Mouse (Mus musculus) layer of hippocampus, postnatal 10 days (tissue): ENCODE data around the gene Smim24. TPM values are rescaled to one million over a fixed set of nuclear protein-coding genes. Genes with fewer than 3 reads are reported as not detected.

Experiments used
- DNase-seq, 2 experiments: peaks; one replicate each; pipeline ENCODE4 v3.0.0; 2021; ENCODE audit warnings: low spot score in 2 of 2
- total RNA-seq, 2 experiments: library from RNA; stranded (reverse); gene quantifications; 2 replicates each; pipeline ENCODE4 v1.2.3; 2021

Gene Smim24
- total RNA-seq, 2 experiments from 2014 or later: 2.6 to 3.0 TPM

DNA sequence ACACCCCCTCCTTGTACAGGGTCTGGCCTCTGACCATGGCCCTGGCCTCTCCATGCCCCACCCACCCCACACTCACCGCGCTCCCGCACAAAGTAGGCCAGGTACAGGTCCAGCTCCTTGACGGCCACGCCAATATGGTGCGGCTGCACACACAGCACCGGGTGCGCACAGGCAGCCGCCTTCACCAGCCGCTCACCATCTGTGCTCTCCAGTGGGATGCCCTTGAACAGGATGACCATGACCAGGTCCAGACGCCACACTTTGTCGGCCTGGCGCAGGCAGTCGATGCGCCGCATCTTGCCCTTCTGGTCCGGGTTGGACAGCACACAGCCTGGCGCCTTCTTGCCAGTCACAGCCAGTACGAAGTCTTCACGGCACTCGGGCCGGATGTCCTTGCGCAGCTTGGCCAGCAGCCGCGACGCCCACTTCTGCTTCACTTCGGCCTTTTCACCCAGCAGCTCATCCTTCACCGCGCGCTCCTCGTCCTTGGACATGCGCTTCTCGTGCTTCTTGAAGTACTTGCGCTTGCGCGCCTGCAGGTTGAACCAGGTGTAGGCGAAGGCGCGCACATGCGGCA is 27.4 kb downstream of the Smim24 start:
- DNase-seq: peak; percentile 10 to 18

DNA sequence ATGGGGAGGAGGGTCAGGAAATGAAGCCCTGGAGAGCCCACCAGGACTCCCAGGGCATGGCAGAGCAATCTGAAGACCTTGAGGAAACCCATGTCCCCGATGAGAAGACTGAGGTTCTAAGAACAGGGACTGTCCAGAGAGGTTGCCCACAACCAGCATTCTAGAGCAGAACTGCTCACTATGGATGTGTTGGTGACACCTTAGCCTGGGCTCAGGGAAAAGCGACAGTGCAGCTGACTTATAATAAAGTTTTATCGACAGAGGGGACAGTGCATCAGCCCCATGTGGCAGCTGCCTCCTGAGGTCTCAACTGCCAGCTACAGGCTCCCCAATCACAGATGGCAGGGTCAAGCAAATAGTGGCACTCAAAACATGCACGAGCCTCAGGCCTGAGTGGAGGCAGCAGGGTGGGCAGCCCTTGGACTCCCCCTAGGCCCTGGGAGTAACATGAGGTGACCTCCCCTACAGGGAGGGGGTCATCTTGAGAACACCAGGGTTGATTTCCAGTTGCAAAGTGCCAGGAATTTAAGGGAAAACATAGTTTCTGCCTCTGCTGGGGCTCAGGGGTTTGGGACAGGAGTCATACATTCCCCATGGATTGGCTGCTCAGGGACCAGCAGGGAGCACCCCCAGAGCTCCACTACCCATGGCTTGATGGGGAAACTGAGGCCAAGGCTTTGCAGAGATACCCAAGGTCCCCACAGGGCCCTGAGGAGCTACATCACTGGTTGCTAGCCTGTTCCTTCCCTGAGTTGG is 28.4 kb downstream of the Smim24 start:
- peak in 1 of 2 experiments; percentile 6 for DNase-seq

DNA sequence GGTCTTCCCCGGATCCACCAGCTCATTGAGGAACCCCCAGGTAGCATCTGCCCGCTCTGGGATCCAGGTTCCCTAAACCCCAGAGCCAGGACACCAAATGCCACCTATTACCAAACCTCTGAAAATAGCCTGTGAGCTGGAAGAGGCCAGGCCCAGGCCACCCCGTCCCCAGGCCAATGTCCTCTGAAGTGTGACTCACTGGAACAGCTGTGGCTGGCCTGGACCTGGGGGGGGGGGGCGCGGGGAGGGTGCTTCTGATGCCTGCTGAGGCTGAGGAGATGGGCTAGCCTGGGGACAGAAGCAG is 28.9 kb downstream of the Smim24 start:
- DNase-seq: no peak

DNA sequence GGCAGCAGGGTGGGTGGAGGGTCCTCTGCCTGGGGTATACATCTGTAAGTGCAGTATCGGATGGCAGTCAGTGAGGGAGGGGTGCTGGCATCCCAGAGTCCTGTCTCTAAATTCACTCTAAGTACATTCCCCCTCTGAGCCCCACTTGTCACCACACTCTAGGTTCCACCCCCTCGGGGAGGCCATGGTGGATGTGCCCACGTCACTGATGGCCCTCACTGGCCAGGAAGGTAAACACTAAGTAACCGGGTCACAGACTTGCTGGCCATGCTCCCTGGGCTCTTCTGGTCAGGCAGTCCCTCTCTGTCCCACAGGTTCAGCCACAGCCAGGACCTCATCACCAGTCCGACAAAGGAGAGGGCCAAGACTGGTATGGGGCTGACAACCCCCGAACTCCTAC is 29.3 kb downstream of the Smim24 start:
- DNase-seq: no peak

DNA sequence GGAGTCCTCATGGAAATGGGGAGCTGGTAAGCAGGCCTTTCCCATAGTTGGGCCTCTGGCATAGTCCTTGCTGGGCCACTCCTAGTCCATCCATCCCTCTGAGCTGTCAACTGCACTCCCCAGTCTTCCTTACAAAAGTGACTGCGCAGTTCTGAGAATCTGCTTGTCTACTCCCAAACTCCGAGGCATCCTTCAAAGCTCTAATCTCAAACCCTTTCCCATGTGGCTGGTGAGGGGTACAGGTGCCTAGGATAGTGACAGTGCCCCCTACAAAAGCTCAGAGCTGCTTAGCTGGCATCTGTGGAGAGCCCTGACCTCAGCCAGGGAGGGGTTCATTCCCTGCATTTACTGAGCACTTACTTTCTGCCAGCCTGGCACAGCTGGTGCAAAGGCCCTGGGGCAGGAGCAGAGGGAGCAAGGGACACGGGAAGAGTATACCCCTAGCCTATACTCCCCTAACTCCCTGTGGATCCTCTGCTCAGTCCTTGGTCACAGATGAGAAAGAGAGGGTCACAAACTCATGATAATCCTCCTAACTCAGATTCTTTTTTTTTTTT is 29.9 kb downstream of the Smim24 start:
- DNase-seq: peak in 1 of 2 experiments; percentile 10

DNA sequence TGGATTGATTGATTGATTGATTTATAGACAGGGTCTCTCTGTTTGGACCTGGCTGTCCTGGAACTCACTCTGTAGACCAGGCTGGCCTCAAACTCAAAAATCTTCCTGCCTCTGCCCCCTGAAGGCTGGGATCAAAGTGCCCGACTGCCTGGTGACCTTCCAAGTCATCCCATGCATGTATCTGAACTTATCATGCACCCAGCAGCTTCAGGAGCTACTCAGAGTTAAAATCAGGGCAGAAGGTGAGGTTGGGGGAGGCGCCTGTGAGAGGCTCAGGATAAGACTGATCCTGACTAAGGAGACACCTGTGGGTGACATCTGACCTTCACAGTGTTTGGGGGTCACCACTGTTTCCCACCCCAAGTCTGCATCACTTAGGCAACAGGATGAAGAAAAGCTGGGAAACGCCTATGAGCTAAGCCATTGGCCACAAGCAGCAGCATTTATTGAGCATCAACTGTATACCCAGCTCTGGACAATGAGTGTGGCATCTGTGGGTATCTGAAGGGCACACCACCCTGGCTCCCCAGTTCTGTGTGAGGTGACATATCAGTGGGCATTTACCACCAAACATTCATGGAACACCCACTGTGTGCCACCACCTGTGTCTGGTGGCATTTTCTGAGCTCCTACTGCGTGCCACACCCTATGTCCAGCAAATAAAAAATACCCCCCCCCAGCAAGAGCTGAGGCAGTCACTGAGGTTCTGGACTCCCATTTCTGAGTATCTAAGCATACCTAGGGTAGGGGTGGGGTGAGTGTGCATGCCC is 30.8 kb downstream of the Smim24 start:
- peak in 1 of 2 experiments; percentile 9 for DNase-seq

DNA sequence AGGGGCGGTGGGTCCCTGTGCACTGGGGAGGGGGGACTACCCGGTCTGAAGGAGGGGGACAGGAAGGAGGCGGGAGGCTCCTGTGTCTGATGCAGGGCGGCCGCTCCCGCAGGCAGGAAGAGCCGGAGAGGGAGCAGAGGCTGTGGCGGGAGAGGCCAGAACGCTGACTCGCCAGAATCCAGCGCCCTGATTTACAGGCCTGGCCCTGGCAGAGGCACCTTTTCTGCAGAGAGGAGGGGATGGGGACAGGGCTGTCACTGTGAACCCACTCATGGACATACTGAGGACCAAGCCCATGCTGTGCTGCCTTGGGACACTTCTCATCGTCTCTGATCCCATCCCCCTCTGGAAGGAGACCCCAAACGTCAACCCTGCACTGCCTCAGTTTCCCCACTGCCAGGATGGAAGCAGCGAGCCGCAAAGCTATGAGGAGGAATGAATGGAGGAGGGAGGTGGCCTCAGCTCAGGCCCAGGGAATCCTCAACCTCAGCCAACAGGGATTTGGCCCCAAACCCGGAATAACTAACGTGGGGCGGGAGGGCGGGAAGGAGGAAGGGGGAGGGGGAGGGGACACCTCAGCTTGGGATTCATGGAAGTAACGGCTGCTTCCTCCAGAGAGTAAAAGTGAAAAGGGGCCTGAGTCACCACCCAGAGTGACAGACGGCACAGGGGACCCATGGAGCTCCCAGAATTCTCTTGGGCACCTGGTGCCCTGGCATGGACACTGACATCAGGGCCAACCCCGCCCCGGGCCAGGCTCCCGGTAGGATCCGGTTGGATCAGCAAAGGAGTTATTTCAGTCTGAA is 31.6 kb downstream of the Smim24 start:
- peak; percentile 27 to 53 for DNase-seq

DNA sequence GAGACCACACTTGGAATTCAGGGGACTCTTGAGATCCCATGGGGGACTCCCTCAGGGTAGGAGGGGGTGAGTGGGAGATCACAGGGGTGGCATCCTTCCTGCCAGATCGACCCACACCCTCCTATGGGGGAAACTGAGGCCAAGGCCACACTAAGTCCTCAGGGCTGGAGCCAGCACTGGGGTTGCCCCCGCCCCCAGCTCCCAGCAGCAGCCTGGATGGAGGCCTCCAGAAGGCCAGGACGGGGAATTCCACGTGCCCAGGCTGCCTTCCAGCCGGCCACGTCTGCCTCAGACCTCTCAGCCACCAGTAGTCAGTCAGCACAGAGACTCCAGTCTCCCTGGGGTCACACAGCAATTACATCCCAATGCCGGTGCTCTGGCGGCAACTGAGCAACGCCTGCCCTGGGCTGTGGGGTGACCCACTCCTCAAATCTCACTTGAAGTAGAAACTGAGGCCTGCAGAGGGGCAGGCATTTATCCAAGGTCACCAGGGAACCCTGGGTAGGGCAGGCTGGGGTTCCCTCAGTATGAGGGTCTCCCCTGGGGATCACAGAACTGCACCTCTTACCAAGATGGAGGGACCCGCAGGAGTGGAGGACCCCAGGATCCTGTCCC is 32.5 kb downstream of the Smim24 start:
- DNase-seq: peak; percentile 24 to 48

DNA sequence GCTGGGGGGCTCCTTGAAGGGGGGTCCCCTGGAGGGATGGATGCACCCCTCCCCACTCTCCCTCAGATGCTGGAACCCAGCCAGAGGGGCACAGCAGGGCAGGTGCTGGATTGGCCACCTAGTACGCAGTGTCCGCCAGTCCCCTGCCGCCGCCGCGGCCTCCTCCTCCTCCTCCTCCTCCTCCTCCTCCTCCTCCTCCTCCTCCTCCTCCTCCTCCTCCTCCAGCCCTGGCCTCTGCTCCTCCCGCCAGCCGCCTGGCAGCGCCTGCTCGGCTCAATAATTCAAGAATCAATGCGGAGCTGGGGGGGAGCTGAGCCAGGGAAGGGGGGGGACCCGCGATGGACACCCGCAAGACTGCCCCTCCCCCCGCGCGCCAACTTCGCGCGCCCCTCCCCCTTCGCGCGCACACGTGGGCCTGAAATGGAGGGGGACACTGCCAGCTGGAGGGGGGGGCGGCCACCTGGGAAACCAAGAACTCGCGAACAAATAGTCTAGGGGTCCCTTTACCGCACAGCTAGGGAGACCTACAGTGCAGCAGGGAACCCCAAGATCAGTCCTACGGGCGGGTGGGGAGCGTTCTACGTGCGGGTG is 33.3 kb downstream of the Smim24 start:
- peak; percentile 40 to 50 for DNase-seq

DNA sequence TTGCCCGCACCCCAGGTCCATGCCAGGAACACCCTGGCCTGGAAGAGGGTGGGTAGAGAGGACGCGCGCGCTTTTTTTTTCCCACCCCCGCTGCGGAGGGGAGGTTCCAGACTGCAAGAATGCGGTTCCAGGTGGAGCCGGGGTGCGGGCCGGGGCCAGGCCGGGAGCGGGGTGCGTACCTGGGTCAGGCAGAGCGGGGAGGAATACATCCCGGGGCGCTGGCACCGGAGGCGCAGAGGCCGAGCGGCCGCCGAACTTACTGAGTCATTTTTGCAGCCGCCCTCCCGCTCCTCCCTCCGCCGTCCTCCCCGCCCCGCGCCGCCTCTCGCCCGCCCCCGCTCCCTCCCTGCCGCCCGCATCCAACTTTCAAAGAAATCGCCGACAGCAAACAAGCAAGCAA is 34.0 kb downstream of the Smim24 start:
- peak; percentile 52 to 64 for DNase-seq

DNA sequence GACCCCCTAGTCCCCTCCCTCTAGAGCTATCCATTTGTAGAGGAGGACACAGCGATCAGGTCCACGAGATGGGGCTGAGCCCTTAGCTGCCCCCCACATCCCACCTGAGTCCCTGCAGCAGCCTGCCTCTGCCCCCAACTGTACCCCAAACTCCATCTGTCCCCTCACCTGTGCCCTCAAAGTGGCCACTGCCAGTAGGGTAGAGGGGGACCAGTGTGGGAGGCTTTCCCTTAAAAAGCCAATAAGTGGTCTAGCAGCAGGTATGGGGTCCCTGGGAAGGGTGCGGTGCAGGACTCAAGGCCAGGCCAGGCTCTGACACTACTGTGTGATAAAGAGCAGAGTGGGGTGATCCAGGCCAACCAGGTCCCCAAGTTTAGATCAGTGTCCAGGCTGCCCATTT is 34.5 kb downstream of the Smim24 start:
- DNase-seq: no peak

DNA sequence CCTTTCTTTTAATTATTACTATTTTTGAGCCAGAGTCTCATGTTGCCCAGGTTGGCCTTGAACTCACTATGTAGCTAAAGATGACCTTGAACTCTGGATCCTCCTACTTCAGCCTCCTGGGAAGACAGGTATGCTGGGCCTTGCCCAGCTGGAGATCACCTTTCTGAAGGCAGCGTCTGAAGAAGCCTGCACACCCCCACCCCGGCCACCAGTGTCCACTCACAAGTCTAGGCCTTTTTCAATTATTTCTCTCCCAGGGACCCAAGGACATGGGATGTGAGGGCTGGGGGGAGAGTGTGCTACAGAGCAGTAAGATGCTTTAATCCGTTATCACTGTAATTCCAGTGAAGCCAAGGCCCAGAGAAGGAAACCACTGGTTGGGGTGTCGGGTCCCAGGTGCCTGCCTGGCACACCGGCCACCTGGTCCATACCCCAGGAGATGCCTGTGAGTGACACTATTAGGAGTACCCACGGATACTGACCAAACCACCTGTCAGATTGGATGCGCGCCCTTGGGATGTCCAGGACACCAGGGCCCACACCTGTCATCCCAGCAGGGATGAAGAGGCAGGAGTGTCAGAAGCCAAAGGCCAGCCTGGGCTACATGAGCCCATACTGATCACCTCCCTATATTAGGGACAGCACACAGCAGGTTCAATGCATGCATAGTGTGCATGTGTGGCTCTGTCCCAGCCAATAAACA is 35.1 kb downstream of the Smim24 start:
- peak; percentile 6 to 28 for DNase-seq

DNA sequence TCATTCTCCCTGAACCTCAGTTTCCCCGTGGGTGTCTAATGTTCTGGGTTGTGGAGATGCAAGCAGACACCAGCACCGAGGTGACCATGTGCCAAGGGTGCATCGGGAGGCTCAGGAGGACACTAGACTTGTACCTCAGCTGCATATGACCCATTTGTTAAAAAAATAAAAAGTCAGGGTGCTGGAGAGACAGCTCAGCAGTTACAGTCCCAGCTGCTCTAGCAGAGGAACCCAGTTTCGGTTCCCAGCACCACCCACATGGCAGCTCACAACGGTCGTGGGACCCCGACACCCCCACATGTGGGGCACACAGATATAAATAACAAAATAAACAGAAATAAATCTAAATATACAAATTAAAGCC is 35.6 kb downstream of the Smim24 start:
- DNase-seq: peak in 1 of 2 experiments; percentile 14

DNA sequence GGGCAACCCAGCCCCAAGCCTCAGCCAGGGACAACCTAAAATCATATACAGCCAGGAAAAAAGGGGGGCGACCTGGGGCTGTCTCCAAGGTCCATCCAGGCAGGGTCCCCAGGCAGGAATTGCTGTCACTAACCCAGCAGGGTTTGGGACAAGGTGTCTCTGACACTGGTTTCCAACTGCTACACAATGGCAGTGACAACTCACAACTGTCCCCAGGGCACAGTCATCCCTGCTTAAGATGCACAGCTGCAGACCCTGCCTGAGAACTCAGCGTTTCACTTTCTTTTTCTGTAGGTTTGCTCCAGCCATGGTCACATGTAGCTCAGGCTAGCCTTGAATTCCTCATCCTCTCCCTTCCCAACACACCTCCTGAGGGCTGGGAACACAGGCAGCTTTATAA is 36.2 kb downstream of the Smim24 start:
- peak; percentile 5 to 23 for DNase-seq

DNA sequence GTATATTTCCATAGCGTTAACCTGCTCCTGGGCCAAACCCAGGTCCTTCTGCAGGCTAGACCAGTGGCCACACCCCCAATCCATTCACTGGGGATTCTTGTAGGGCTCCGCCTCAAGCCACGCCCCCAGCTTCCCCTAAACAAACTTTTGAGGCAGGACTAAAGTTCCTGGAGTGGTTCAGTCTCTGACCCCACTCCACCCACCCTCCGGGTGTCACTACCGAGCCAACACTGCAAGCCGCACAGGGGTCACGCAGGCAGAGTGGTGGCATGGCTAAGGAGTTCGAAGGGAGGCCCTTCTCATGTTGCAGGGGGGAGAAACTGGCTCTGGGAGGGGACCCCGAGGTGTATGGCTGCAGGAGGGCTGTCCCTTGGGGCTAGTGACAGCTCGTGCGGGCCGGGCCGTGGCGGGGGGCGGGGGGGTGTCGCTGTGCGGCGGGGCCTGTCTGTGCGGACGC is 36.8 kb downstream of the Smim24 start:
- DNase-seq: peak; percentile 54 to 70

DNA sequence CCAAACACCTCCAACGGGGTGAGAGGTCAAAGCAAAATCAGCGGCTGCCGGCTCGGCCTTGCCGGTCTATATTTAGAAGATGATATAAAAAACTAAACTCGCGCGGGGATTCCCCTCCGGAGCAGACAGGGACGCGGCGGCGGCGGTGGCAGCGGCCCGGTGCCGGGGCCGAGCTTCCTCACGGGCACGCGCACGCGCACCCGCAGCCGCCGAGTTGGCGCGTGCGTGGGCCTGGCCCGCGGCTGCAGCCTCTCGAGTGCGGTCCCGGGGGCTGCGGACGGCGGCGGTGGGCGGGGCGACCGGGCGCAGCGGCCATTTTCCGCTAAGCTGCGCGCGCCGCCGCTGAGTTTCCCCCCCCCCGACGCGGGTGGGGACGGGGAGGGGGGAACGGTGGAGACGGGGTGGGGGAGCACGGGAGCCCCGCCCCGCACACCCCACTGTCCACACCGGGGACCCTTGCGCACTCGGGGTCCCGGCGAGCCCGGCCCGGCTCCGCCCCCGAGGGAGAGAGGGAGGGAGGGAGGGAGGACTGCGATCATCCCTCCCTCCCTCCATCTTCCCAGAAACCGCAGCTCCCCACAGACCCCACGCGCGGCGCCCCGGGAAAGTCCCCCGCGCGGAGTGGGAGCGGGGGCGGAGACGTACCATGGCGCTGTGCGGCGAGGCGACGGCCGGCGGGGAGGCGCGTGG is 37.4 kb downstream of the Smim24 start:
- DNase-seq: peak; percentile 77 to 87

DNA sequence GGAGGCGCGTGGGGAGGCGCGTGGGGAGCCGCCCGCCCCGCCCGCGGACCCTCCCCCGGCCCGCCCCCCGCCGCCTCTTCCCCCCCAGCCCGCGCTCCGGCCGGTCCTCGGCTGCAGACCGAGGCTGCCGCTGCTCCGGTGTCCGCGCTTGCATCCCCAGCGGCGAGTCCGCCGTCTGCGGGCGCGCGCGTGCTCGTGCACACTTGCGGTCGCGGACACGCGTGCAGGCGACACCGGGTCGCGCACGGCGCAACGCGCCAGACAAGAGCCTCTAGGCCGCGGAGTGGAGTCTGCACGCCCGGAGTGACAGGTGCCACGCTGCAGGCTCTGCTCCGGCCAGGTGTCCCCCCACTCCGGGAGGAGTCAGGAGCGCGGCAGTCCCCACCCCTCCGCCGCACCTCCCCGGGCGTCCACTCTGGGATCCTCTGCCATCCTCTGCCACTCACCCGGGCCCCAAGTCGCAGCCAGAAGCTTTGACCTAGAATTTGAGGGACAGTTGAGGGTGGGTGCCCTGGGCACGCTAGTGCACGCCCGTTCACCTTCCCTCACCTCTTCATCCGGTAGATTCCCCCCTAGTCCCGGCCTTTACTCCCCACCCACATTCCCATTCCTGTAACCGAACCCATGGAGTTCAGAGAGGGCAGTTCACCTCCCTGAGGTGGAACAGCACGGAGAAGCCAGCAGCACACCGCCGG is 38.1 kb downstream of the Smim24 start:
- peak; percentile 63 to 80 for DNase-seq

DNA sequence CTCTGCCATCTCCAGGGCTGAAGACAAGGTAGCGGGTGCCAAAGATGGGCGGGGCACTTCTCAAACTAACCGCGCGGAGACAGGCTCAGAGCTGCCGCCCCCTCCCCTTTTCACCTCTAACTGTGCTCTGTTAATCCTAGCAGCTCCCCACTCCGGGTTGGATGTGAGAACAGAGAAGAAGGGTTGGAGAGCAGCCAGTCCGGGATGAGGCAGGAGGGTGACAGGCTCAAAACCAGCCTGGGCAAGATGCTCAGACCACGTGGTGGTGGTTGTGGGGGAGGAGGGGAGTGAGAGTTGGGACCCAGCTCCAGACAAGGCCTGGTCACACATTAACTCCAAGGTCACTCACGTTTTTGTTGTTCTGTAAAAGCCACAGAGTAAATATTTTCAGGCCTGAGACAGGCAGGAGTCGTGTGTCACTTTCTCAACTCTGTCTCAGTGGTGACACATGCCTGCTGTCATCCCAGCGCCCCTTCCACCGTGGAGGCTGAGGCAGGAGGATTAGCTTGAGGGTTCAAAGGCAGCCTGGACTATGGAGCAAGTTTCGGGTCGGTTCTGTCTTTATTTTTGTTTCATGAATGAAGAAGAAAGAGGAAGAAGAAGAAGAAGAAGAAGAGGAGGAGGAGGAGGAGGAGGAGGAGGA is 38.8 kb downstream of the Smim24 start:
- DNase-seq: peak; percentile 50 to 68
